Mouse (Mus musculus) kidney, adult 2 months (tissue): ENCODE measurements around the gene Kcna5.

Experiments used
- CTCF ChIP-seq: fragments of 200-500 bp; conservative IDR thresholded peaks from 2 replicates; pipeline ENCODE4 v1.5.1; 2011; ENCODE audit warnings: low read depth, mild to moderate bottlenecking, control low read depth, low read length, moderate library complexity, mixed read lengths; ENCODE audit not compliant: insufficient read depth, insufficient read length
- POLR2A ChIP-seq: fragments of 200-500 bp; IDR thresholded peaks from one replicate; pipeline ENCODE4 v1.6.1; 2011; ENCODE audit warnings: low read depth, low read length, control low read depth

DNA sequence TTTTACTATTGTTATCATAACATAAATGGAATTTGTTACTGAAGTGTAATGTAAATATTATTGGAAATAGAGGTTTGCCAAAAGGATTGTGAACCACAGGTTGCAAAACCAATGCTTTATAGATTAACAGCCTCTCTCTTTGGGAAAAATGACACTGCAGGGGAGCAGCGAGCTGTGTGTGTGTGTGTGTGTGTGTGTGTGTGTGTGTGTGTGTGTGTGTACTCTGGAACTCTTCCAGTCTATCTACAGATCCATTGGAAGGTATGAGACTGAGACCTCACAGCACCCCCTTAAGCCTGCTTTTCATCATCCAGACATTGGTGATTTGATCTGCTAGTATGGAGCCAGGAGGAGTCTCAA lies 679 bp upstream of the Kcna5 start:
- no peak for TF ChIP-seq CTCF
- no peak for TF ChIP-seq POLR2A
